Mouse (Mus musculus): ENCODE results near the gene Wasl.

DNA sequence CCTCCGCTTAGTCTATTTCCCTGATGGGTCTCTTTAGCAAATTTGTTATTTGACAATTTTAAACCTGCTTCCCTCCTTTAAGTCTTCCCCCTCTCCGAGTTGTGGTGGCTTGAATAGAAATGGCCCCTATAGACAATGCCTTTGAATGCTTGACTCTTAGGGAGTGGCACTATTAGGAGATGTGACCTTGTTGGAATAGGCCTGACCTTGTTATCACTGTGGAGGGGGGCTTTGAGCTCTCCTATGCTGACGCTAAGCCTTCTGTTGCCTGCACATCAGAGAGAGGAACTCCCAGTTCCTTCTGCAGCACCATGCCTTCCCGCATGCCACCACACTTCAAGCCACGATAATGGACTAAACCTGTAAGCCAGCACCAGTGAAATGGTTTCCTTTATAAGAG, 32.4 kb upstream of the Wasl start:
- TF ChIP-seq EP300 (IDR thresholded peaks at IDR 0.05; ENCODE audit: low read depth), result no peak
- TF ChIP-seq CTCF (IDR thresholded peaks at IDR 0.05; ENCODE audit: low read depth), result no peak
